Mouse (Mus musculus) intestine, embryonic 14.5 days (tissue): Measurements from ENCODE around the gene Fam98a. TPM values are rescaled to one million over a fixed set of nuclear protein-coding genes. Genes with fewer than 3 reads are reported as not detected.

ENCODE experiments used
- ATAC-seq: fragments of 200-750 bp; cut with Nextera tagmentation; replicated peaks from 2 replicates; pipeline ENCODE4 v1.8.0; 2017; ENCODE audit warnings: low read depth, moderate number of reproducible peaks, moderate TSS enrichment, moderate library complexity; ENCODE audit not compliant: low FRiP score, low TSS enrichment
- DNase-seq: peaks from one replicate; pipeline ENCODE4 v3.0.0-alpha.2; 2018; ENCODE audit warnings: low spot score
- H3K27ac ChIP-seq: fragments of 300-500 bp; sonication (generic); 2 replicates; pipeline ENCODE4 v1.5.1; 2014; ENCODE audit warnings: low read depth, mild to moderate bottlenecking, control low read depth
- H3K27me3 ChIP-seq: fragments of 300-500 bp; sonication (generic); replicated peaks from 2 replicates; pipeline ENCODE4 v1.6.1; 2014; ENCODE audit warnings: low read length, control low read depth; ENCODE audit not compliant: control insufficient read depth, insufficient read depth
- H3K36me3 ChIP-seq: fragments of 300-500 bp; sonication (generic); 2 replicates; pipeline ENCODE4 v1.6.1; 2014; ENCODE audit warnings: low read length, control low read depth; ENCODE audit not compliant: control insufficient read depth, insufficient read depth
- H3K4me1 ChIP-seq: fragments of 300-500 bp; sonication (generic); replicated peaks from 2 replicates; pipeline ENCODE4 v1.6.1; 2014; ENCODE audit warnings: low read length, control low read depth, mixed read lengths; ENCODE audit not compliant: control insufficient read depth, insufficient read depth
- H3K4me2 ChIP-seq: fragments of 300-500 bp; sonication (generic); 2 replicates; pipeline ENCODE4 v1.6.1; 2014; ENCODE audit warnings: low read length
- H3K4me3 ChIP-seq: fragments of 300-500 bp; sonication (generic); 2 replicates; pipeline ENCODE4 v1.5.1; 2014; ENCODE audit warnings: low read depth, low read length, control low read depth, mixed read lengths
- H3K9ac ChIP-seq: fragments of 300-500 bp; sonication (generic); 2 replicates; pipeline ENCODE4 v1.6.1; 2014; ENCODE audit warnings: mild to moderate bottlenecking, low read length
- H3K9me3 ChIP-seq: fragments of 300-500 bp; sonication (generic); 2 replicates; pipeline ENCODE4 v1.6.1; 2016; ENCODE audit warnings: low read length, control low read depth; ENCODE audit not compliant: control insufficient read depth
- WGBS: fragments of 180-500 bp; shearing (Covaris S2); extraction: QIAGEN DNeasy Blood & Tissue Kit; methylation state at CpG from one replicate; pipeline ENCODE4 v1.1.7; 2014; 5-methylcytosine and 5-hydroxymethylcytosine counted together
- polyA plus RNA-seq: library from polyadenylated mRNA; unstranded; fragments of >200 nt; fragmentation: Nextera tagmentation; extraction: Ambion mirVana; gene quantifications from 2 replicates; pipeline ENCODE4 v1.2.1, GENCODE M21; 2014

The Fam98a gene
- polyA plus RNA-seq: 7.3 and 8.3 TPM in 2 replicates

DNA sequence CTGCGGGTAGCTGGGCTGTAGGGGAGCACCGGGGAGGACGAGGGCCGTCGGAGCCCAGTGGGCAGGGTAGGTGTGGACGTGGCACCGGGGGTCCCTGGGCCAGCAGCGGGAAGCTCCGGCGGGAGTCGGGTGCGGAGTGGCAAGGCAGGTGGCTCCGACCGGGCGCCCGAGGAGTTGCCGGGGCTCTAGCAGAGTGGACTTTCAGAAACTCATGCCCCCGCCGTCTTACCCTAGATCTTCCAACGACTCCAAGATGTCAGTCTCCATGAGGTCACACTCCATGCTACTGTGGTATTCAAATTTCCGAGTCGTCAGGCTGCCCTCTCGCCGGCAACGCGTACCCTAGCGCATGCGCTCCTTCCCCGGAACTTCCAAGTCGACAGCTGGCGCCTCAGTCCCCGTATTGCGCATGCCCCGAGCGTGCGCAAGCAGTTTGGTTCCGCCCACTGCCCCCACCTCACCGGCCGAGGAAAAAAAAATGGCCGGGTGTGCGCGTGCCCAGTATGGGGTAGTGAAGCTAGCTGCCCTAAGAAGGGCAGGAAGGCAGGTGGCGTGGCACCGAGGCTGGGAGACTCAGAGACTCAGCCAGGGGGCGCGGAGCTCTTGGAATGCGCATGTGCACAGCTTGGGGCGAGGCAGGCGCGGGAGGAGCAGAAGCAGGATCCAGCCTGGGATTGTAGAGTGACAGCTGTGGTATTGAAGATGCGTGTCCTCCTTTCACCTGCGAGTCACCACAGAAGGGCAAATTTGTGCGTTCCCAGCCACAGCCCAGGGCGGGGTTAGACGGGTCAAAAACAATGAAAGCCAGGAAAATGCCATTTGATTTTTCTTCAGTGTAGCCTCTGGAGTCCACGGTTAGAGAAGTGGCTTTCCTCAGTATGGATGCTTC, at the start of gene Fam98a:
Gene Fam98a, minus strand, starts transcription at position 435 of the 889 bp plus-strand sequence.
- H3K4me2 ChIP-seq: peak within 1 kb of the TSS; percentile 69
- ATAC-seq: peak; percentile 98
- DNase-seq: peak; percentile 97
- H3K9me3 ChIP-seq: no peaks in the 10 kb centered on the region
- H3K4me1 ChIP-seq: no peaks in the 10 kb centered on the region
- WGBS: under 1% methylated on average over 56 of the region's 56 CpGs
- H3K27me3 ChIP-seq: no peaks in the 10 kb centered on the region
- H3K9ac ChIP-seq: peak within 1 kb of the TSS; percentile 76
- peak within 1 kb of the TSS; percentile 72 for H3K4me3 ChIP-seq
- H3K36me3 ChIP-seq: peaks cover 9% of the 10 kb centered on the region
- peak within 1 kb of the TSS; percentile 59; the same call in 1 of the 2 replicates for H3K27ac ChIP-seq

DNA sequence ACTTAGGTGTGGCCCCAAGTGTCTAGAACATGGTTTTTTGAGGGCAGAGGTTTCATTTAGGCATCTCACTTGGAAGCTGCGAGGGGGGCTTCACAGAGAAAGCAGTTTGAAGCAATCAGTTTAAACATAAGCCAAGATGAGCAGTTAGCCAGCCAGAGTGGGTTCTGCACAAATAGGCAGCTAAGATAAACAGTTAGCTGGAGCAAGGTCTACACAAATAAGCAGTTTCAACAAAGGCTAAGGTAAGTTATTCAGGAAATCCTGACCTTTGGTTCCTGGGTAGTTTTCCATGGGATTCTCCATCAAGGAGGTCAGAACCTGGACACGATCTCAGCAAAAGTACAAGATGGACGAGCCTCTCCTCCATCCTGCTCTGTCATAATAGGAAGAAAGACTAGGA, 46.9 kb upstream of the Fam98a start:
- Histone ChIP-seq H3K27me3 (no peaks in the 10 kb centered on the region), H3K27ac (no peak overlapping the region), H3K36me3 (no peaks in the 10 kb centered on the region), H3K4me1 (no peaks in the 10 kb centered on the region), H3K4me3 (no peak overlapping the region), H3K9me3 (no peaks in the 10 kb centered on the region), H3K4me2 (no peak overlapping the region), H3K9ac (no peak overlapping the region)
- 44% methylated on average over 3 of the region's 3 CpGs for WGBS
- no peak for ATAC-seq
- DNase-seq: no peak

DNA sequence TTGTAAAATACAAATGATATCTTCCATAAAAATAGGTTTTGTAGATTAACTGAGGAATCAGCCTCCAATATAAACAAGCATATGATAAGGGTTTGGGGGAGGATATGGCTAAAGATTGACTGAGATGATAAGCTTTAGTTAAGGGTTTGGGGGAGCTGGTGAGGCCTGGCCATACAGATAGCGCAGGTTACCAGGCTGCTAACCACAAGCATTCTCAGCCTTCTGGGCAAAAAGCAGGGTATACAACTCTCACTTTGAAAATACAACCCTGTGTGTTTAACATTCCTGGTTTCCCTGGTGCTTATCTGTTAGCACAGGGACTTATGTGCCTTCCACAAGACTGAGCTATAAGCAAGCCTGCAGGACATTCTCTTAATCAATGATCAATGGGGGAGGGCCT, 31.0 kb upstream of the Fam98a start:
- WGBS: 92% methylated on average over 1 of the region's 1 CpGs
- ATAC-seq (no peak), DNase-seq (no peak)
- H3K27ac ChIP-seq: no peak overlapping the region
- no peaks in the 10 kb centered on the region for H3K27me3 ChIP-seq
- H3K4me1 ChIP-seq: no peaks in the 10 kb centered on the region
- no peak overlapping the region for H3K4me2 ChIP-seq
- H3K9ac ChIP-seq: no peak overlapping the region
- no peaks in the 10 kb centered on the region for H3K9me3 ChIP-seq
- H3K36me3 ChIP-seq: no peaks in the 10 kb centered on the region
- H3K4me3 ChIP-seq: no peak overlapping the region

GRCm38 (mm10) chr17:75575608-75576007, 23.9 kb upstream of the Fam98a start:
- DNase-seq (no peak), ATAC-seq (no peak)
- Histone ChIP-seq H3K4me1 (no peaks in the 10 kb centered on the region), H3K9ac (no peak overlapping the region), H3K9me3 (no peaks in the 10 kb centered on the region), H3K4me3 (no peak overlapping the region), H3K4me2 (no peak overlapping the region), H3K36me3 (no peaks in the 10 kb centered on the region), H3K27ac (no peak overlapping the region), H3K27me3 (no peaks in the 10 kb centered on the region)
- 45% methylated on average over 7 of the region's 7 CpGs for WGBS

- Histone ChIP-seq H3K4me3 (no peak overlapping the region), H3K36me3 (no peaks in the 10 kb centered on the region), H3K9ac (no peak overlapping the region), H3K27ac (no peak overlapping the region), H3K9me3 (0 out of 2 replicates have a peak, but pooled peaks cover 6% of the 10 kb centered on the region), H3K27me3 (no peaks in the 10 kb centered on the region), H3K4me1 (no peaks in the 10 kb centered on the region), H3K4me2 (no peak overlapping the region)
- no peak for DNase-seq
- 92% methylated on average over 2 of the region's 2 CpGs for WGBS
- no peak for ATAC-seq
Measured at GRCm38 (mm10) chr17:75558041-75558440, 6.3 kb upstream of the Fam98a start.

DNA sequence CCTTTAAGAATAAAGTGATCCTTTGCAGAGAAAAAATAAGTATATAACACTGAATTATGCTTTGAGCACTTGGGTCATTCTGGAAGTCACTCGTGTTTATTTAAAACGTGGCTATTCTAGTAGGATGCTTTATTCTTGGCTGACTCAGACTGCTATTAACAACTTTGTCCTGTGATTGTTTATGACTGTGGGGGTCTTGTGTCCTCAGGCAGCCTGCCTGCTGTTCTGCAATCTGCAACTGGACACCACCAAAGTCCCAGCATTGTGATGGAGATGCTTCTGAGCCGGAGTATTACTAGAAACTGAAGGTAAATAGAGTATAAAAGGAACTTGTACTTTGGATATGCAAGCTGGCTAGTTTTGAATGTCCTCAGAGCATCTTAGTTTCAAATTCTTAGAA, 5.3 kb upstream of the Fam98a start:
- WGBS: 27% methylated on average over 3 of the region's 3 CpGs
- Histone ChIP-seq H3K4me2 (no peak overlapping the region), H3K9ac (no peak overlapping the region), H3K4me3 (no peak overlapping the region), H3K36me3 (no peaks in the 10 kb centered on the region), H3K27me3 (no peaks in the 10 kb centered on the region), H3K4me1 (no peaks in the 10 kb centered on the region), H3K9me3 (0 out of 2 replicates have a peak, but pooled peaks cover 4% of the 10 kb centered on the region), H3K27ac (no peak overlapping the region)
- no peak for ATAC-seq
- DNase-seq: no peak

- 39% methylated on average over 11 of the region's 11 CpGs for WGBS
- H3K27ac ChIP-seq: no peak overlapping the region
- ATAC-seq: 0 out of 2 replicates have a peak, but pooled peaks have one; percentile 1
- H3K9ac ChIP-seq: peak overlapping the region; percentile 76
- no peaks in the 10 kb centered on the region for H3K9me3 ChIP-seq
- H3K4me1 ChIP-seq: no peaks in the 10 kb centered on the region
- H3K4me3 ChIP-seq: peak overlapping the region; percentile 72
- peak overlapping the region; percentile 69 for H3K4me2 ChIP-seq
- no peaks in the 10 kb centered on the region for H3K27me3 ChIP-seq
- peaks cover 17% of the 10 kb centered on the region for H3K36me3 ChIP-seq
- DNase-seq: peak; percentile 59
Measured at GRCm38 (mm10) chr17:75550771-75551413, 854 bp downstream of the Fam98a start.

DNA sequence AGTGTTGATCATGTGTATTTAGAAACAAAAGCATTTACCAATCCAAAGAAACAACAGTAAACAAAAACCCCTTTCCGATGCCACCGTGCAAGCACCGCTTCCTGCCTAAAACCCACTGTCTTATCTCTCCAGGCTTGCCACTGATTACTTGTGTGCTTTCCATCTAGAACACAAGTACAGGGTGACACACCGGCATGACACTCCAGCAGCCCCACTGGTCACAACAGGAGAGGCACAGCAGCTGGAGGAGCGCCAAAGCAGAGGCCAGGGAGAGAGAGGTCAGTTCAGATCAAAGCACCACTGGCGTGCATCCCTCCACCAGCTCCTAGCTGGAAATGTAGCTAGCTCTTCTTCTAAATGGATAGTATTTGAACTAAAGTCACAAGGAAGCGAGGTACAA, 7.5 kb downstream of the Fam98a start:
- no peak overlapping the region for H3K4me2 ChIP-seq
- H3K9ac ChIP-seq: no peak overlapping the region
- ATAC-seq (no peak), DNase-seq (no peak)
- no peaks in the 10 kb centered on the region for H3K27me3 ChIP-seq
- WGBS: 82% methylated on average over 7 of the region's 7 CpGs
- no peaks in the 10 kb centered on the region for H3K4me1 ChIP-seq
- H3K4me3 ChIP-seq: no peak overlapping the region
- H3K9me3 ChIP-seq: no peaks in the 10 kb centered on the region
- peaks cover 62% of the 10 kb centered on the region for H3K36me3 ChIP-seq
- no peak overlapping the region for H3K27ac ChIP-seq
